Mouse (Mus musculus) forebrain, embryonic 12.5 days (tissue): Measurements from ENCODE around the gene Wdfy3. TPM values are rescaled to one million over a fixed set of nuclear protein-coding genes. Genes with fewer than 3 reads are reported as not detected.

Experiments used
- ATAC-seq: fragments of 200-750 bp; cut with Nextera tagmentation; 2 replicates; pipeline ENCODE4 v1.8.0; 2017; ENCODE audit warnings: moderate TSS enrichment; ENCODE audit not compliant: low FRiP score
- H3K27ac ChIP-seq: fragments of 300-500 bp; sonication (generic); 2 replicates; pipeline ENCODE4 v1.5.1; 2016; ENCODE audit warnings: mild to moderate bottlenecking
- H3K27me3 ChIP-seq: fragments of 300-500 bp; sonication (generic); 2 replicates; pipeline ENCODE4 v1.6.1; 2016; ENCODE audit warnings: mild to moderate bottlenecking
- H3K36me3 ChIP-seq: fragments of 300-500 bp; sonication (generic); replicated peaks from 2 replicates; pipeline ENCODE4 v1.6.1; 2016; ENCODE audit warnings: mild to moderate bottlenecking
- H3K4me1 ChIP-seq: fragments of 300-500 bp; sonication (generic); 2 replicates; pipeline ENCODE4 v1.6.1; 2016
- H3K4me2 ChIP-seq: fragments of 300-500 bp; sonication (generic); 2 replicates; pipeline ENCODE4 v1.6.1; 2016; ENCODE audit warnings: mild to moderate bottlenecking, moderate library complexity
- H3K4me3 ChIP-seq: fragments of 300-500 bp; sonication (generic); replicated peaks from 2 replicates; pipeline ENCODE4 v1.5.1; 2016; ENCODE audit warnings: mild to moderate bottlenecking
- H3K9ac ChIP-seq: fragments of 300-500 bp; sonication (generic); 2 replicates; pipeline ENCODE4 v1.6.1; 2016; ENCODE audit warnings: mild to moderate bottlenecking
- H3K9me3 ChIP-seq: fragments of 300-500 bp; sonication (generic); 2 replicates; pipeline ENCODE4 v1.6.1; 2016
- WGBS: fragments of 180-500 bp; shearing (Covaris S2); methylation state at CpG from one replicate; pipeline ENCODE4 v1.1.7; 2016; 5-methylcytosine and 5-hydroxymethylcytosine counted together
- polyA plus RNA-seq: library from polyadenylated mRNA; unstranded; fragments of >200 nt; fragmentation: Nextera tagmentation; extraction: Ambion mirVana; gene quantifications from 2 replicates; pipeline ENCODE4 v1.2.1, GENCODE M21; 2016

The Wdfy3 gene
- polyA plus RNA-seq, 1 experiment from 2014 or later: 29.7 TPM

DNA sequence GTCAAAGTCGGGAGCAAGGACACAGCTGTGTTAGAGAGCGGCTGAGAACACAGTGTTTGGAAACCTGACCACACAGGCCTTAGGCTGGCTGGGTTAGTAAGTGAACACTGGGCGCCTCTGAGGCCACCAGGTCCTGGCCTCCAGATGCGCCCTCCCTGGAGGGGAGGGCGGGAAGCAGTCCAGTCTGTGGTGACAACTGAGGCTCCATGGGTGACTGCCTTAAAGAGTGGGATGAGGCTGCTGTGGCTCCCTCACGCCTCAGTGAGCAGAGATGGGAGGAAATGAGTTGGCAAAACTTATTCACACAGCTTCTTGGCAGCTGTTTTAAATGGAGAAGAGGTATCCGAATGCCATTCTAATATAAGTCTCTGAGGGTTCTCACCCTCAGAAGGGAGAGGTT lies 252.9 kb downstream of the Wdfy3 start:
- Histone ChIP-seq H3K9me3 (no peaks in the 10 kb centered on the region), H3K9ac (no peak overlapping the region), H3K4me2 (no peak overlapping the region), H3K4me1 (0 out of 2 replicates have a peak, but pooled peaks cover 5% of the 10 kb centered on the region), H3K36me3 (no peaks in the 10 kb centered on the region), H3K27ac (no peak overlapping the region), H3K27me3 (peaks cover 17% of the 10 kb centered on the region), H3K4me3 (no peak overlapping the region)
- no peak for ATAC-seq
- 73% methylated on average over 7 of the region's 7 CpGs for WGBS

DNA sequence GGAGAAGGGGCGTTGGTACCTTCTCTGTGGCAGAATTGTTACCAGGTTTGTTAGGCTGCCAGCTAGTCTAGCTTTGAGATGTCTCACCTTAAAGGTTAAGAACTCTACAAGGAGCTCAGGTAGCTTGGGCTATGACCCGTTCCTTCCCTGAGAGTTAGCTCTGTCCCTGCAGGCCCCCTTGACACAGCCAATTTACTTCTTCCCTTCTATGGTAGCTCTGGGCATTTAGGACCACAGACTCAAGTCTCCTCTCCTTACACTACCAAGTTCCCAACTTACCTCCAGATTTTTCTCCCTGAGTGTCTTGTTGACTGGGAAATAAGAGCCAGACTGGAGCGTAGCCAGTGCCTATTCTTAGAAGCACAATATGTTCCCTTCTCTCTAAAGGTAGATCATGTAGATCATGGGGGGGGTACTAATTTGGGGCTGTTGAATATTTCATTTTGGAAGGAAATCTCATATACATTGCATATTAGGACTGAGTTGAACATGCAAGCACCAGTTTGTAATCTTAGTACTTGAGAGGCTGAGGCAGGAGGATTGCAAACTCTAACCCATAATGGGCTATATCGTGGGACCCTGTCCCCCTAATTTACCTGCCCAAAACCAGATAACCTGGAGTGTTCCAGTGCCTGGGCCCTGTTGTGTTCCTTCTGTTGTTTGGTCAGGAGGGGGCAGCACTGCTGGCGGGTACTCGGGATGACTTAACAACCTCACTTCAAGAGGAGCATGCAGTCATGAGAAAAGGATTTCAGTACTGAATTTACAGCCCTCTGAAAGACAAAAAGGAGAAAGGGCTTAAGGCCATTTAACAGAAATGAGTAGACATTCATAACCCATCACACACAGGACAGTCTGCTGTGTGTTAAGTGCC lies 258.2 kb downstream of the Wdfy3 start:
- H3K4me2 ChIP-seq: no peak overlapping the region
- no peak overlapping the region for H3K9ac ChIP-seq
- no peak overlapping the region for H3K4me3 ChIP-seq
- 0 out of 2 replicates have a peak, but pooled peaks cover under 1% of the 10 kb centered on the region for H3K27me3 ChIP-seq
- no peaks in the 10 kb centered on the region for H3K4me1 ChIP-seq
- no peak for ATAC-seq
- H3K9me3 ChIP-seq: no peaks in the 10 kb centered on the region
- H3K36me3 ChIP-seq: no peaks in the 10 kb centered on the region
- WGBS: 89% methylated on average over 6 of the region's 6 CpGs
- no peak overlapping the region for H3K27ac ChIP-seq

DNA sequence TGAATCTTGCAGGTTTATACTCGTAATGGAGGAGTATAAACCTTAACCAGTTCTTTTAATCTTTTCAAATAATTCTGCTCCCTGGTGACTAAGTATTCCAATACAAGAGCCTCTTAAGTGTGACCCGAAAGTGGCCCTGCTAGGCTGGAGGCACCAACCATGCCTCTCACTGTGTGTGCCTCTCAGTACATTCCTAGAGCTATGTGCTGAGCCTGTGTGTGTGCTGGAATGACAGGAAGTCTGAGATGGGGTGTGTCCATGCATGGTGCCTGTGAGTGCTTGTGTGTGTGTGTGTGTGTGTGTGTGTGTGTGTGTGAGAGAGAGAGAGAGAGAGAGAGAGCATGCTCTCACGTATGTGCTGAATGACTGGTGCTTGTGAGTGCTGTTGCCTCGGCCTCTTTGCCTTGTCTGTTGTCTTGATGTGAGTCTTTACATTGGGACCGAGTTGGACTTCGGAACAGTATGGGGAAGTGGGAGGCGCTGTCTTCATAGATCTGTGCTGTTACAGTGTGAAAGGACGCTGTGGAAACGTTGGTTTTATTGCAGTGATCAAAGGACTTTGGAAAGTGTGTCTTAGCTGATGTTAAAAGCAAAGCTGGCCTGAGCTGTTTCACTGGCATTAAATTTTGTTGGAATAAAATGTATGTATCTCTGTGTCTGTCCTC lies 267.2 kb downstream of the Wdfy3 start:
- Histone ChIP-seq H3K4me2 (no peak overlapping the region), H3K9me3 (no peaks in the 10 kb centered on the region), H3K36me3 (no peaks in the 10 kb centered on the region), H3K27me3 (no peaks in the 10 kb centered on the region), H3K27ac (no peak overlapping the region), H3K4me3 (no peak overlapping the region), H3K9ac (no peak overlapping the region), H3K4me1 (no peaks in the 10 kb centered on the region)
- no peak for ATAC-seq
- WGBS: 84% methylated on average over 9 of the region's 9 CpGs

DNA sequence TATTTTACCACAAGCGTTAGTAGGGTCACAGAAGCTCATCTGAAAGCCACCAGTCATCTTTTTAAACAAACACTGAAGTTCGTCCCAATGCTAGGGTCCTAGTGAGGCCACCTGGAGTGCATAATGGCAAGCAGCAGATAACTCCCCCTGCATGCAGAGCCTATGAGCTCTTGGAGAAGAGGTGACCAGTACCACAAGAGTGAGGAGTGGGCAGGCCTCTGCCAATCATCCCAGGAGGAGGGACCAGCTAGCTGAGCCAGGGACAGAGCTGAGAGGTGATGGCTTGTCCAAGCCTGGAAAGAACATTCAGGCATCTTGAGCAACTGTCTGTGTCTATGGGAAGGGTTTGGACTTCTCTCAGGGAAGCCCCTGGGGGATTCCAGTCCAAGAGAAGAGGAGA lies 267.8 kb downstream of the Wdfy3 start:
- no peak for ATAC-seq
- Histone ChIP-seq H3K9ac (no peak overlapping the region), H3K4me3 (no peak overlapping the region), H3K4me1 (no peaks in the 10 kb centered on the region), H3K36me3 (no peaks in the 10 kb centered on the region), H3K27me3 (no peaks in the 10 kb centered on the region), H3K27ac (no peak overlapping the region), H3K9me3 (no peaks in the 10 kb centered on the region), H3K4me2 (no peak overlapping the region)
- WGBS: 72% methylated on average over 2 of the region's 2 CpGs

DNA sequence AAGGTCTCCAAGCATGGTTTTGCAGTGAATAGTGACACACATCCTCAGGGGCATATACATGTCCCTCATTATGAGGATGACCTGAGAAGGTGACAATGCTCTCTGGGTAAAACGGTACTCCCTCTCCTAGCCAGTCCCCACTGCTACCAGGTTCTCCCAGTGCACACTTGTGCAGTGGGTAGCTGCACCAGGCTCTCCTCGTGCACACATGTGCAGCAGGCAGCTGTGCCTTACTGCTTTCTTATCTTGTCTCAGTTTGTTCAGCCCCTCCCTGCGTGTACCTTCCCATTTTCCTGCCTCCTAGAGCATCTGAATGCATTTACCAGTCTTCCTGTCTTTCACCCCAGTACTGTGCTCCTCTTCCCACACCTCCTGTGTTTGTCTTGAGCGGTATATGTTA lies 277.1 kb downstream of the Wdfy3 start:
- Histone ChIP-seq H3K4me1 (no peaks in the 10 kb centered on the region), H3K27ac (no peak overlapping the region), H3K4me2 (no peak overlapping the region), H3K9me3 (no peaks in the 10 kb centered on the region), H3K27me3 (no peaks in the 10 kb centered on the region), H3K4me3 (no peak overlapping the region), H3K36me3 (no peaks in the 10 kb centered on the region), H3K9ac (no peak overlapping the region)
- 80% methylated on average over 4 of the region's 4 CpGs for WGBS
- ATAC-seq: no peak

DNA sequence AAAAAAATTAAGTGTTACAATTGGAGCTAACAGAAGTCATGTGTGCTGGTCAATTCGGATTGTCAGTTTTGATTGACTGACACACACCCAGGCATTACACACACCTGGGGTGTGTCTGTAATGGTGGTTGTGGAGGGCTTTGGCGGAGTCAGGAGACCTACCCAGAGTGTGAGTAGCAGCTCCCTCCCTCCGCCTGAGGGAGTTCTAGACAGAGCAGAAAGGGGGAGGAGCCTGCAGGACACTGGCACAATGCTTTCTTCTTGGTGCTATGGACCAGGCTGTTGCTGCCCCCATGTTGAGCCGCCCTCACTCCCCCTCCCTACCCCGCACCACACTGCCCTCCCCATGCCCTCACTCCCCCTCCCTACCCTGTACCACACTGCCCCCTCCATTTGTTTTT lies 279.2 kb downstream of the Wdfy3 start:
- Histone ChIP-seq H3K4me1 (no peaks in the 10 kb centered on the region), H3K9me3 (no peaks in the 10 kb centered on the region), H3K9ac (no peak overlapping the region), H3K4me2 (no peak overlapping the region), H3K36me3 (no peaks in the 10 kb centered on the region), H3K27ac (no peak overlapping the region), H3K27me3 (no peaks in the 10 kb centered on the region), H3K4me3 (no peak overlapping the region)
- WGBS: 61% methylated on average over 5 of the region's 5 CpGs
- ATAC-seq: no peak

DNA sequence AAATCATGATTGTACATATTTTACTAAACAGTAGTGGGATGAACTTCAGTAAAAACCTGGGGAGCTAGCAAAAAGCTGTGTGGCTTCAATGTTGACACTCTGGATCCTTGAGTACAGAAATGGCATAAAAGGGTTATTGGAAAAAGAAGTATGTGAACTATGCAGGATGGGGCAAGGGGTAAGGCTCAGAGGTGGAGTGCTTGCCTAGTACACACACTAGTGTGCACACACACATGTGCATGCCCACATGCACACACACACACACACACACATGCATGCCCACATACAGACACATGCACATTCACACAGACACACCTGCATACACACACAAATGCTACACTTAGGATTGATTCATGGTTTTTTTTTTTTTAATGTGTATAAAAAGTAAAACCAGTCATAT lies 280.0 kb downstream of the Wdfy3 start:
- H3K4me3 ChIP-seq: no peak overlapping the region
- no peaks in the 10 kb centered on the region for H3K27me3 ChIP-seq
- H3K4me2 ChIP-seq: no peak overlapping the region
- H3K27ac ChIP-seq: no peak overlapping the region
- no peak for ATAC-seq
- H3K9ac ChIP-seq: no peak overlapping the region
- no peaks in the 10 kb centered on the region for H3K4me1 ChIP-seq
- H3K9me3 ChIP-seq: no peaks in the 10 kb centered on the region
- no peaks in the 10 kb centered on the region for H3K36me3 ChIP-seq

DNA sequence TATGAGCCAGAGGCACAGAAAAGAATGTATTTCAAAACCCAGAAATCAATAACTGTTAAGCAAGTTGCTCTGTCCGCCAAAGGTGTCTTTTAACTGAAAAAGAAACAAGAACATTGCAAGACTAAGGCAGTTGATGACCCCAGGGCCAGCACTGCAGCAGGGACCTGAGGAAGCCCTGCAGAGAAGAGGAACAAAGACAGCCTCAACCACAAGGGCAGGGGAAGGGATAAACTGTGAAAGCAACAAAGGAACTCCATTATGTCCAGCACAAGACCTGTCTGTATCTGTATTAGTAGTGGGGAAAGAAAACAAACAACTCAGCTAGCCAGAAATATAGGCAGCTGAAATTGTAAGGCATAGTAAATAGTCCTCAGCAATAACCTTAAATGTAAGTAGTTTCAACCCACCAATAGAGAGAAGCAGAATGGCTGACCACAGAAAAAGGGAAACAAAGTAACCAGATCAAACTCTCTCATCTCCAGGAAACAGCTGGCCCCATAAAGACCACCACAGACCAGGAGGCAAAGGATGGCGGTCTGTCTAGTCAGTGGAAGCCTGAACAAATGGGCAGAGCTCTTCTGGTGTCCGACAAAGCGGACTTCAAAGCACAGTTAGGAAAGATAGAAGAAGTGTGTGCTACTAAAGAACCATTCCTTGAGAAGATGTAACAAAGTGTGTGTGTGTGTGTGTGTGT lies 283.7 kb downstream of the Wdfy3 start:
- Histone ChIP-seq H3K27me3 (no peaks in the 10 kb centered on the region), H3K9ac (no peak overlapping the region), H3K36me3 (no peaks in the 10 kb centered on the region), H3K27ac (no peak overlapping the region), H3K4me1 (no peaks in the 10 kb centered on the region), H3K4me3 (no peak overlapping the region), H3K4me2 (no peak overlapping the region), H3K9me3 (no peaks in the 10 kb centered on the region)
- no peak for ATAC-seq
- WGBS: 63% methylated on average over 4 of the region's 4 CpGs

DNA sequence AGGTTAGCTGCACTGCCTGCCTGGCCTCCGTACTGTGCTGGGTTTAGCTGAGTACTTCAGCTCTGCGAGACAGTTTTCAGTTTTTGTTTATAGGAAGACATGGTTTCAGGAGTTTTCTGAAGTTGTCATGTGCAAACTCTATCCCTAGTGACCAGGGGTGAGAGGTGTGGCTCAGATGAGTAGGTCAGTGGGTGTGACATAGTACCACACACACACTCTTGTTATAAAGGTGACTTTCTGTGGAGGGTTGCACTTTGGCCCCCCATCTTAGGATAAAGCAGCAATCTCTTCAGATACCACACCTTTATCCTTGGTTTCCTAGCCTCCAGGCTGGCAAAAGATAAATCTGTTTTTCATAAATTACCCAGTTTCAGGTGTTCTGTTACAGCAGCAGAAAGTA lies 284.9 kb downstream of the Wdfy3 start:
- Histone ChIP-seq H3K4me1 (no peaks in the 10 kb centered on the region), H3K36me3 (no peaks in the 10 kb centered on the region), H3K9ac (no peak overlapping the region), H3K27ac (no peak overlapping the region), H3K4me2 (no peak overlapping the region), H3K4me3 (no peak overlapping the region), H3K9me3 (no peaks in the 10 kb centered on the region), H3K27me3 (no peaks in the 10 kb centered on the region)
- WGBS: 84% methylated on average over 2 of the region's 2 CpGs
- no peak for ATAC-seq

DNA sequence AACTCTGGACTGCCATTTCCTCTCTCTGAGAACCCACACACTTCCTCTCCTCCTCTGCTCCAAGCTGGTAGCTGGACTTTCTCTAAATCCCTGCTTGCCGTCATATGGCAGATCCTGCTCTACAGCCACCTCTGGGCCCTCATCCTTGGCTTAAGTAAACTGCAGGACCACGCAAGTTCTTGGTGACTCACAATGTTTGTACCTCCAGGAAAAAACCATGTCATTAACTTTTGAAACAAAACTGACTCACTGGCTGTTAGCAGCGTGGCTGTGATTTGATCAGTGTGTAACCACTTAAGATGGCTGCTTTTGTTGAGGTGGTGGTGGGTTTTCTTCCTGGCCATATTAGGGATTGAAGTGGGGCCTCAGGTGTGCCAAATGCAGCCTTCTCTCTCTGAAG lies 285.4 kb downstream of the Wdfy3 start:
- no peaks in the 10 kb centered on the region for H3K9me3 ChIP-seq
- WGBS: 89% methylated on average over 3 of the region's 3 CpGs
- no peaks in the 10 kb centered on the region for H3K27me3 ChIP-seq
- H3K36me3 ChIP-seq: no peaks in the 10 kb centered on the region
- no peak overlapping the region for H3K9ac ChIP-seq
- H3K4me2 ChIP-seq: no peak overlapping the region
- H3K4me1 ChIP-seq: no peaks in the 10 kb centered on the region
- ATAC-seq: no peak
- H3K4me3 ChIP-seq: no peak overlapping the region
- no peak overlapping the region for H3K27ac ChIP-seq
